Mouse (Mus musculus): ENCODE measurements around the gene Pros1. TPM values are rescaled to one million over a fixed set of nuclear protein-coding genes. Genes with fewer than 3 reads are reported as not detected.

Gene Pros1
- total and polyA plus RNA-seq, 2 experiments from 2014 or later, result 6.5 to 10.6 TPM

GRCm38 (mm10) chr16:62858018-62858417, 3.9 kb downstream of the Pros1 start:
- Histone ChIP-seq H3K9me3 (ENCODE audit: low read length) (no peaks in the 10 kb centered on the region), H3K27ac (no peak overlapping the region), H3K36me3 (ENCODE audit: insufficient read depth, low read length) (no peaks in the 10 kb centered on the region), H3K27me3 (ENCODE audit: insufficient read depth, low read length) (no peaks in the 10 kb centered on the region), H3K4me1 (ENCODE audit: insufficient read depth, low read length) (no peaks in the 10 kb centered on the region), H3K4me3 (ENCODE audit: low read length) (no peak overlapping the region), H3K4me2 (ENCODE audit: low read depth, low read length) (no peak overlapping the region), H3K9ac (replicated peaks; ENCODE audit: low read length) (no peak overlapping the region)
- ATAC-seq, result no peak
- peak; percentile 47 for TF ChIP-seq CTCF (IDR thresholded peaks at IDR 0.05; ENCODE audit: low read depth)
- no peak for DNase-seq (ENCODE audit: low spot score)
- 95% methylated on average over 1 of the region's 1 CpGs for WGBS

GRCm38 (mm10) chr16:62860140-62860539, 6.0 kb downstream of the Pros1 start:
- DNase-seq (ENCODE audit: low spot score) (no peak), ATAC-seq (no peak)
- no peaks in the 10 kb centered on the region for H3K4me1 ChIP-seq (ENCODE audit: insufficient read depth, low read length)
- no peaks in the 10 kb centered on the region for H3K27me3 ChIP-seq (ENCODE audit: insufficient read depth, low read length)
- no peak for TF ChIP-seq CTCF (IDR thresholded peaks at IDR 0.05; ENCODE audit: low read depth)
- WGBS, result 87% methylated on average over 1 of the region's 1 CpGs
- no peaks in the 10 kb centered on the region for H3K36me3 ChIP-seq (ENCODE audit: insufficient read depth, low read length)
- no peak overlapping the region for H3K27ac ChIP-seq
- no peaks in the 10 kb centered on the region for H3K9me3 ChIP-seq (ENCODE audit: low read length)
- no peak overlapping the region for H3K4me3 ChIP-seq (ENCODE audit: low read length)
- no peak overlapping the region for H3K9ac ChIP-seq (replicated peaks; ENCODE audit: low read length)
- H3K4me2 ChIP-seq (ENCODE audit: low read depth, low read length), result no peak overlapping the region

GRCm38 (mm10) chr16:62861455-62861854, 7.3 kb downstream of the Pros1 start:
- ATAC-seq (no peak), DNase-seq (ENCODE audit: low spot score) (no peak)
- no peak for TF ChIP-seq CTCF (IDR thresholded peaks at IDR 0.05; ENCODE audit: low read depth)
- no peaks in the 10 kb centered on the region for H3K27me3 ChIP-seq (ENCODE audit: insufficient read depth, low read length)
- H3K4me2 ChIP-seq (ENCODE audit: low read depth, low read length), result no peak overlapping the region
- no peaks in the 10 kb centered on the region for H3K4me1 ChIP-seq (ENCODE audit: insufficient read depth, low read length)
- H3K9me3 ChIP-seq (ENCODE audit: low read length), result no peaks in the 10 kb centered on the region
- H3K9ac ChIP-seq (replicated peaks; ENCODE audit: low read length), result no peak overlapping the region
- H3K36me3 ChIP-seq (ENCODE audit: insufficient read depth, low read length), result no peaks in the 10 kb centered on the region
- no peak overlapping the region for H3K4me3 ChIP-seq (ENCODE audit: low read length)
- 48% methylated on average over 6 of the region's 6 CpGs for WGBS
- H3K27ac ChIP-seq, result no peak overlapping the region

GRCm38 (mm10) chr16:62872688-62873117, 18.6 kb downstream of the Pros1 start:
- Histone ChIP-seq H3K27me3 (ENCODE audit: insufficient read depth, low read length) (no peaks in the 10 kb centered on the region), H3K4me3 (ENCODE audit: low read length) (no peak overlapping the region), H3K36me3 (ENCODE audit: insufficient read depth, low read length) (no peaks in the 10 kb centered on the region), H3K4me2 (ENCODE audit: low read depth, low read length) (no peak overlapping the region), H3K9ac (replicated peaks; ENCODE audit: low read length) (no peak overlapping the region), H3K27ac (no peak overlapping the region), H3K4me1 (ENCODE audit: insufficient read depth, low read length) (no peaks in the 10 kb centered on the region), H3K9me3 (ENCODE audit: low read length) (no peaks in the 10 kb centered on the region)
- ATAC-seq (peak; percentile 56; the same call in 1 of the 2 replicates), DNase-seq (ENCODE audit: low spot score) (no peak)
- TF ChIP-seq CTCF (IDR thresholded peaks at IDR 0.05; ENCODE audit: low read depth), result no peak
- 64% methylated on average over 5 of the region's 5 CpGs for WGBS

GRCm38 (mm10) chr16:62873180-62873579, 19.1 kb downstream of the Pros1 start:
- Histone ChIP-seq H3K36me3 (ENCODE audit: insufficient read depth, low read length) (no peaks in the 10 kb centered on the region), H3K4me3 (ENCODE audit: low read length) (no peak overlapping the region), H3K4me2 (ENCODE audit: low read depth, low read length) (no peak overlapping the region), H3K27me3 (ENCODE audit: insufficient read depth, low read length) (no peaks in the 10 kb centered on the region), H3K27ac (no peak overlapping the region), H3K4me1 (ENCODE audit: insufficient read depth, low read length) (no peaks in the 10 kb centered on the region), H3K9me3 (ENCODE audit: low read length) (no peaks in the 10 kb centered on the region), H3K9ac (replicated peaks; ENCODE audit: low read length) (no peak overlapping the region)
- no peak for TF ChIP-seq CTCF (IDR thresholded peaks at IDR 0.05; ENCODE audit: low read depth)
- 53% methylated on average over 4 of the region's 4 CpGs for WGBS
- no peak for DNase-seq (ENCODE audit: low spot score)
- ATAC-seq, result no peak

- ATAC-seq (no peak), DNase-seq (ENCODE audit: low spot score) (no peak)
- H3K27me3 ChIP-seq (ENCODE audit: insufficient read depth, low read length), result no peaks in the 10 kb centered on the region
- no peak overlapping the region for H3K4me2 ChIP-seq (ENCODE audit: low read depth, low read length)
- WGBS, result 72% methylated on average over 6 of the region's 6 CpGs
- no peak overlapping the region for H3K27ac ChIP-seq
- no peak overlapping the region for H3K4me3 ChIP-seq (ENCODE audit: low read length)
- no peaks in the 10 kb centered on the region for H3K4me1 ChIP-seq (ENCODE audit: insufficient read depth, low read length)
- H3K9ac ChIP-seq (replicated peaks; ENCODE audit: low read length), result no peak overlapping the region
- TF ChIP-seq CTCF (IDR thresholded peaks at IDR 0.05; ENCODE audit: low read depth), result no peak
- H3K9me3 ChIP-seq (ENCODE audit: low read length), result no peaks in the 10 kb centered on the region
- H3K36me3 ChIP-seq (ENCODE audit: insufficient read depth, low read length), result no peaks in the 10 kb centered on the region
Measured at GRCm38 (mm10) chr16:62874065-62874464, 20.0 kb downstream of the Pros1 start.

- Histone ChIP-seq H3K27me3 (ENCODE audit: insufficient read depth, low read length) (no peaks in the 10 kb centered on the region), H3K4me2 (ENCODE audit: low read depth, low read length) (no peak overlapping the region), H3K4me1 (ENCODE audit: insufficient read depth, low read length) (no peaks in the 10 kb centered on the region), H3K4me3 (ENCODE audit: low read length) (no peak overlapping the region), H3K9me3 (ENCODE audit: low read length) (no peaks in the 10 kb centered on the region), H3K36me3 (ENCODE audit: insufficient read depth, low read length) (no peaks in the 10 kb centered on the region), H3K27ac (no peak overlapping the region), H3K9ac (replicated peaks; ENCODE audit: low read length) (no peak overlapping the region)
- DNase-seq (ENCODE audit: low spot score), result no peak
- ATAC-seq, result no peak
- 81% methylated on average over 3 of the region's 3 CpGs for WGBS
- TF ChIP-seq CTCF (IDR thresholded peaks at IDR 0.05; ENCODE audit: low read depth), result no peak
Measured at GRCm38 (mm10) chr16:62895824-62896223, 41.7 kb downstream of the Pros1 start.
